Mouse (Mus musculus) cerebral cortex, adult 2 months (tissue): ENCODE results near the gene Hebp1.

Experiments
- WGBS: fragments of 180-500 bp; shearing (Covaris S2); methylation state at CpG from one replicate; pipeline ENCODE4 v1.1.7; 2018; 5-methylcytosine and 5-hydroxymethylcytosine counted together

Hebp1 gene

DNA sequence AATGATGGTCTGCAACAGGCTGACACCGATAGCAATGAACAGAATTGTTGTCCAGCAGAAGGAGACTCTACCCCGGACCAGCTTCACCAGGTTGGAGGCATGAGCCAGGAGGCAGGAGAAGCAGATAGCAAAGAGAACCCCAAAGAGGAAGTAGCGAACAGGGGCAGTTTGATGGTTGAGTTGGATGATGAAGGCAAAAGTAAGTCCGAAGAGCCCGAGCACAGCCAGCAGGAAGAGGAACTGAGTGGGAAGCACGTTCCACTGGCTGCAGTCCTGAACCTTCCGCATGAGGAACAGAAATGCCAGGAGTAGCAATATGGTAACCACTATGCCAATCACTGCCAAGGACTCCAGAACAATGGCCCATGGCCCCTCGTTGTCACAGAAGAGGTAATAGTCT, 81.3 kb downstream of the Hebp1 start:
- 91% methylated on average over 8 of the region's 8 CpGs for WGBS

DNA sequence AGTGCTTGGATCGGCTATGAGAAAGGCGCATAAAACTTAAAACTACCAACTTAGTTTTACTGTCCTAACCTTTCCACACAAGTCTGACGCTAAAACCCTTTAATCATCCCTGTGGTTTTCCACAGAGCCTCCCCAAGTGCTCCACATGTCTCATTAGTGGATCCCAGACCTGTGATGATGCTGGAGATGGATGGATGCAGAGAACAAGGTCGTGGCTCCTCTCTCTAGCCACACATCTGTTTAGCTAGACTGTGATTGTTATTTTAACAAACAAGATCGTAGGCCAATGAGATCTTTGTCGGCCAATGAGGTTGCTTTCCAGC, 84.7 kb downstream of the Hebp1 start:
- 49% methylated on average over 6 of the region's 6 CpGs for WGBS

DNA sequence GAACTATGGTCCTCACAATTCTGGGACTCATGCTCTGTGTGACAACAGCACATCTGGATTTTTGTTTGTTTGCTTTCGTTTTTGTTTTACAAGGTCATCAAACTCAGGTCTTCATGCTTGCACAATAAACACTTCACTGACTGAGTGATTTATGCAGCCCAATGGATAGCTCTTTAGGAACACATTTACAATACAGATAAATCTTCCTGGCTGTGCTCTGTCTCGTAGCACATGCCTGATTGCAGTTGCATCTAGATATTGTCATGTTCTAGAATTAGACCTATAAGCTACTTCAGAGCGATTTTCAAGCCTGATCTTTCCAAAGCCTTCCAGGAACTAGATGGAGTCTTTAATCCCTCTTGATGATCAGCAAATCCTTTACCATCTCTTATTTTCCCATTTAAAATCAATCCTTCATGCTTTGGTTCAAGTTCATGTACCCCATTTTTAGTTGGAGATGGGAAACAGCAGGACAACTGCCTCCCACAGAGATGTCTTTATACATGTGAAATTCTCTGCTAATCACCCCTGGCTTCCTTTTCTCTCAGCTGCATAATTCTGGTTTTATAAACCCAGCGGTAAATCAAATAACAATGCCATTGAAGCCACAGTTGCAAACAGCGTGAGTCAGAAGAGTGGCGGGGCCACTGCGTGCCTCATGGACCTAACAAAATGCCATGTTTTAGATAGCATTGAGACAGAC, 85.3 kb downstream of the Hebp1 start:
- WGBS = 49% methylated on average over 7 of the region's 7 CpGs

DNA sequence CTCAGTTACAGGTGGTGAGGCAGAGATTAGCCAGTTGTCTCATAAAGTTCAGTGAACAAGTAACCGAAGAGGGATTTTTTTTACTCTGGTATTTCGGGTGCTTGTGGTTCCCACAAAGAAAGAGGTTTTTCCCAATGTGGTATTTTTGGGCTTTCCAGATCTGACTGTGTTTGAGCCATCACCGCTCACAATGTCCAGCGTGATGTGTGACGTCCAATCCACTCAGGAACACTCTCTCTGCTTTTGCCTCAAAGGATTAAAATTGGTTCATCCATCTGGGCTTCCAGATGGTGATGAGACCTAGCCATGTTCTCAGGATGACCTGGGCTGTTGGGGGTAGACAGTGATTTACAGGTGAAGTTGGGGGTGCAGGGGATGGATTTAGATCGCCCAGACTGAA, 90.8 kb downstream of the Hebp1 start:
- 68% methylated on average over 6 of the region's 6 CpGs for WGBS

DNA sequence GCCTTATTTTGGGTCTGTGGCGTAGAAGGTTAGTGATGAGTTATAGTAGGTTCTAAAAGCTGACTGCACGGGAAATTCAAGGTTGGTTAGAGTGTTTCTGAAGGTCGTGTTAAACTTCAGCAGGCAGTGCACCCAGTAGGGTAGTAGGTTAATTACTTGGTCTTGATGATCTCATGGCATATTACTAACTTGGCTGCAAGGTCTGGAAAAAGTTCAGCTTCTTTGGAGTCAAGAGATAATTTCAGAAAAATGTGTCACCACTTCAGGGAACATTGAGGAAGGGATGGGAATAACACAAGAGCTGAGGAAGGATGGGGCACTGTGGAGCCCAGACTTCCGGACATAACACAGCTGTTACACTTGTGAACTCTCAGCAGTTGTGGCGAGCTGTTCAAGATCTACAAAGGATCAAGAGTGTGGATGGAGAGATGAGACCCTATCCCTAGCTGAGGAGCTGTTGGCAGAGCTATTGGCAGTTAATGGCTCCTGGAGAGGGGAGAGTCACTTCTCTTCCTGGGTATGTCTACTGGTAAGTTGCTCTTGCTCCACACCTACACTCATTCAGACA, 95.0 kb downstream of the Hebp1 start:
- 77% methylated on average over 5 of the region's 5 CpGs for WGBS

DNA sequence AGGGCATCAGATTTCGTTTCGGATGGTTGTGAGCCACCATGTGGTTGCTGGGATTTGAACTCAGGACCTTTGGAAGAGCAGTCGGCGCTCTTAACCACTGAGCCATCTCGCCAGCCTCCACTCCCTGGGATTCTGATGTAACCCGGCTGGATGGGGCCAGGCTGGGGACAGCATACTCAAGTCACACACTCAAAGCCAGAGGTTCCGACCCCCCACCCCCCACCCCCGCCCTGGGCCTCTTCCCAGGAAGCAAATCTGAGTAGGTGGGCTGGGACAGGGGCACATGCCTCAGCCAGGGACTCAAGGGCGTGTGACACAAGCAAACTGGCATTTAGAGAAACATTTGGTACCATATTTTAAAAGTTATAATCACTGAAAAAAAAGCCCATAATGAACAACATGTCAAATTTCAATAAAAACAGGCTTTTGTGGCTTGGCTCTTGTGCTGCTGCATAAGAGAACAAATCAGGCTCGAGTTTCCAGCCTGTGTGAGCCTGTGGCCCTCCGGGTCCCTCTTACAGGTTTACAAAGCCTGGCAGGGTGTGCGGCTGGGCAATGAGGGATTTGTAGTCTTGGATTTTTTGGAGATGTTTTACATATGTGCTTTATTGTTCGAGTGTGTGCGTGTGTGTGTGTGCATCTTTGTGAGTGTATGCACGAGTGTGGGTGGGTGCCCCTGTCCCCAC, 96.9 kb downstream of the Hebp1 start:
- WGBS = 81% methylated on average over 15 of the region's 15 CpGs

DNA sequence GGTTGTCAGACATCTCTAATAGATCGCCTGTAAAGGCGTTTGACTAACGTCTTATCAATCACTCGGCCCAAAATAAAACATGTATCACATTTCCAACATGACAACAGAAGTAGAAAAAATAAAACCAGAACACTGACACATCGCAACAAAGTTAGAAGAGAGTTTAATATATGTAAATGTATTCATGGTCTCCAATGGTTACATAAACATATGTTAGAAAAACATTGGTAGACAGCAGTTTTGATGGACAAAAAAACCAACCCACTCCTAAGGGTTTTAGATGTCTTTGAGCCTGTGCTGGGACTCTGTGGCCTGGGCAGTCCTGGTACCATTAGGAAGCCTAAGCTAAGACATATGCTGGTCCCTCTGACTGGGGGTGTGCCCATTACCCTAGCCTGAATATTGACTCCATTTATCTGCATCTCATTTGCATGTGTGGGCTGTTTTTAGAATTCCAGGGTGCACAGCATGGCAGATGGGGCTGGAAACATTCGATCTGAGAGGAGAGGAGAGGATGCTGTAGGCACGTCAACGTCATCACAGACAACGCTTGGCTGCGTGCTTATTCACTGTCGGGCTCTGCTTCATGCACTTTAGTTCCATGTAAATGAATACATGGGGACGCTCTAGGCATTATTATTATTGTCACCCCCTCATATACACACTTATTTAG, 104.9 kb downstream of the Hebp1 start:
- WGBS = 56% methylated on average over 12 of the region's 12 CpGs

DNA sequence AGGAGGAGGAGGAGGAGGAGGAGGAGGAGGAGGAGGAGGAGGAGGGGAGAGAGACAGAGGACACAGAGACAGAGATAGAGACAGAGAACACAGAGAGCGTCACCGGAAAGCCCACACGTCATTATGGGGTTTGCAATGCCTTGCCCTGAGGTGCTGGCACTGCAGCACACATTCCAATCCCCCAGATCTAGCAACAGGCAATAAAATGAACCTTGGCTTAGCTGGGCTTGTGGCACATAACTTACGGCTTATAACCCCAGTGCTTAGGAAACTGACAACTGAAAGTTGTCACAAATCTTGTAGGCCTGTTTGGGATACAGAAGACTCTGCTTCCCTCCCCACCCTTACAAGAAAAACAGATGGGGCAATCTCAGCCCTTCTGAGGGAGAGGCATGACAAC, 107.2 kb downstream of the Hebp1 start:
- WGBS = 75% methylated on average over 4 of the region's 4 CpGs

DNA sequence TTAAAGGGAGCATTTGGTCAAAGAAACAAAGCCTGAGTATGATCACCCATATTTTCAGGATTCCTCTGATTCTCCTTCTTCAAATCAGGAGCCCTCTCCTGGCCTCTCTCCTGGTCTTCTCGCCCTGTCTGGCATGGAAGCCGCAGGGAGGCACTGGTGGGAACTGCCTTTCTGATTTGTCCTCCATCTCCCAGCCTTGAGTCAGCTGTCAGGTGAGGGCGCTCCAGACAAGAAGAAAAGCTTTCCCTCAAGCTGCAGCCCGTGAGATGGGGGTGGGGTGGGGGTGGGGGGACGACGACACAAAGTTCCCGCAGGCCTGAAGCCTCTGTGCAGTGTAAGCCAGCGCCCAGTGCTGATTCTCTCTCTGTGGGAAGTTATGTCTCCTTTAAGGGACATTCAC, 108.0 kb downstream of the Hebp1 start:
- 30% methylated on average over 8 of the region's 8 CpGs for WGBS

DNA sequence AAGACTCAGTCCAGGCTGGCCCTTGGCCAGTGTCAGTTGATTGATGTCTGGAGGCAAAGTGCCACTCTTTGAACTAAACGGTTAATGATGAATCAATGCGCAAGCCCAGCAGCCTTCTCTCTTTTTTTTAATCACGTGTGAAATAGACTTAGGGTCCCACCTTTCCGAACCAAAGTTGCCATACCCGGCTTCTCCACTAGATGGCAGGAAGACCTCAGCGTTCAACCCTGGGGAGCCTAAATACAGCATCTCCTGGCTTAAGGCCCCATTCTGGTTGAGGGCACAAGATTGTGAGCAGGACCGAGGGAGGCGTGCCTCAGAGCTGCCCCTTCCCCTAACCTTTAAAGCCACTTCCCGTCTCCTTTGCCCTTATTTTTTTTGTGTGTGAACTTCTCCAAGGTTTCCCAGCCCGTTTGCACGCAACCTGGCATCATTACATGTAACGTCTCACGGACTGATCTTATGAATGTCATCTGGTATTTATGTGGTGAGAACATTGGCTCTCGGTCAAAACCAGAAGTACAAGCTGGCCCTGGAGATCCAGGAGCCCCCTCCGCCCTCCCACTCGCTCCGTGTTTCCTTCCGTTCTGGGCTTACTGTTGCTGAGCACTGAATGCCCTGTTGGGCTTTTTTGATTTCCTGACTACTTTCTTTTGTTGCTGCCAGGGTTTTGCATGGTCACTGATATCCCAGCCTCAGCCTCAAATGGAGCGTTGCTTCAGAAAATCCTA, 109.9 kb downstream of the Hebp1 start:
- 9% methylated on average over 19 of the region's 19 CpGs for WGBS
